8 mouse cellular contexts compared by ENCODE assay signal in the genomic region with DNA sequence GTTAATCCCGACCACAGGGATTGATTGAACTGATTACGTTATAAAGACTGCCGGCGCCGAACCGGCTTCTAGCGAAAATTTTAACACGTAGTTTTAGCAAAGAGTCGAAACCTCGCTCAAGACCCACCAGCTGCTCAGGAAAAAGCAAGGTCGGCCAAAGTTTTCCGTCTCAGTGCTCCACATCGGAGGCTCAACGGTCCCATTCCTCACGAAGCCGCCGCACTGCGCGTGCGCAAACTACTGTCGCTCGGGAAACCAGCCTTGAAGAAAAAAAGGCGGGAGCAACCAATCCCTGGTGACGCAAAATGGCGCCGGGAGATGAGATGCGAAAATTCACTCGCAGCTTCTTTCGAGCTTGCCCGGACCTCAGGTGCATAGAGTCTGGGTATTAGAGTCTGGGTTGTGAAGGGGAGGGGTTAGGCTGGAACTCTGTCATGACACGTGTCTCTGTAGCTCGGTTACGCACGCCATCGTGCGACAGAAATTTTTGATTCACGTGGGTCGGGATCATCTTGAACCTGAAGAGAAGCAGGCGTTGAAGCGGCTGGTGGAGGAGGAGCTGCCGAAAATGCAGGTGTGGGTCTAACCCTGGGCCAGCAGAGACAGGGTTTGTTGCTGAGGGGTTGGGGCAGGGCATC. TPM values are rescaled to one million over a fixed set of nuclear protein-coding genes. Genes with fewer than 3 reads are reported as not detected.
DNase-seq lines count a peak whose midpoint lies in the region; ATAC-seq lines count a peak whose summit lies in the region.

A gene (minus strand): TSS at position 231 of the 638 bp plus-strand sequence.

- peak within 1 kb of the TSS; percentile 67 for H3K9ac ChIP-seq in hindbrain, embryonic 11.5 days (ENCODE audit: low read depth, low read length)

- WGBS in hindbrain, embryonic 11.5 days, result under 1% methylated on average over 41 of the region's 41 CpGs

- peak within 1 kb of the TSS; percentile 78 for H3K4me2 ChIP-seq in hindbrain, embryonic 11.5 days (replicated peaks; ENCODE audit: low read depth, low read length)

- peak; percentile 71 for ATAC-seq in hindbrain, embryonic 11.5 days (ENCODE audit: low FRiP score)

- H3K9me3 ChIP-seq in hindbrain, embryonic 11.5 days (ENCODE audit: control insufficient read depth, low read length), result no peaks in the 10 kb centered on the region

- H3K4me3 ChIP-seq in hindbrain, embryonic 11.5 days (ENCODE audit: low read depth, low read length), result peak within 1 kb of the TSS; percentile 60

- peaks cover 14% of the 10 kb centered on the region; the same call in 1 of the 2 replicates for H3K36me3 ChIP-seq in hindbrain, embryonic 11.5 days (ENCODE audit: control insufficient read depth, insufficient read depth, low read length)

- H3K27me3 ChIP-seq in hindbrain, embryonic 11.5 days (ENCODE audit: control insufficient read depth, insufficient read depth, low read length), result no peaks in the 10 kb centered on the region

- peak; percentile 96 for DNase-seq in MN1 (ENCODE audit: low spot score)
- peak; percentile 96 for DNase-seq in cerebellum, adult 9-10 months
- peak; percentile 85 to 97 for DNase-seq in frontal cortex, adult 2 months (ENCODE audit: extremely low spot score in 1 of 2, low spot score in 1 of 2)
- peak; percentile 99 for DNase-seq in hindbrain, embryonic 11.5 days (ENCODE audit: low spot score)
- DNase-seq in layer of hippocampus, postnatal 10 days (ENCODE audit: low spot score in 2 of 2), result peak; percentile 94 to 95
- DNase-seq in lung, postnatal 10 days, result peak; percentile 96
- peak; percentile 91 for DNase-seq in ovary, postnatal 36 days (ENCODE audit: low spot score)
- peak; percentile 92 for DNase-seq in thymus, postnatal 25 days

- H3K4me1 ChIP-seq in hindbrain, embryonic 11.5 days (replicated peaks; ENCODE audit: control insufficient read depth, insufficient read depth, low read length), result peaks cover 15% of the 10 kb centered on the region

- peak within 1 kb of the TSS; percentile 67 for H3K27ac ChIP-seq in hindbrain, embryonic 11.5 days (ENCODE audit: low read depth, low read length)

RNA-seq across cellular contexts. Expression of the gene that starts here (rescaled TPM):
- 56.0 and 58.8 TPM in 2 replicates for polyA plus RNA-seq in frontal cortex, adult 2 months (2012; rRNA removed)
- polyA plus RNA-seq in hindbrain, embryonic 11.5 days (2014; fragmentation: Nextera tagmentation; extraction: Ambion mirVana), result 89.3 and 89.4 TPM in 2 replicates
- total RNA-seq in layer of hippocampus, postnatal 10 days (2021), result 10 to 100 TPM; 56.1 to 58.8 TPM

Comparison
In these comparisons a context has a peak if more than half of its experiments do, and no peak if none do; other contexts are left out.
1. Peak in every context shown above with its lines: DNase-seq, ATAC-seq, H3K4me3 ChIP-seq and H3K27ac ChIP-seq.